32 mouse cellular contexts compared by ENCODE assay signal in the genomic region with DNA sequence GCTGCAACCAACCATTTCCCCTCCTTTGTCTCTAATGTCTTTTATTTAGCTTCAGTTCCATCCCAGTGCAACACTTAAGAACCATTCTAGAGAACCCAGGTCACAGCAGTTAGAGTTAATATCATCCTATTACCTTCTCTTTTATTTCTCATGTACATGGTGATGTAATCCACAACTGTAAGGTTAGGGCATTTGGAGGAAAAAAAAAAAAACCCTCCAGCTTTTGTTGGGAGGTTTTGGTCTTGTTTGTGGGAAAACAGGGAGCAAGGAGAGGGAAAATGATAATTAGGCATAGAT.
DNase-seq lines count a peak whose midpoint lies in the region; ATAC-seq and TF ChIP-seq lines count a peak whose summit lies in the region.
"Had no signal": no experiment of that assay in that cellular context is flagged by ENCODE, and none has a peak within 500 bp of the region (broad histone marks: within the 10 kb centered on the region; RNA-seq: fewer than 3 reads in every experiment).

No protein-coding gene starts in this region.

- H3K4me2 ChIP-seq in hindbrain, embryonic 13.5 days: no peak overlapping the region
- no peak overlapping the region for H3K4me2 ChIP-seq in neural tube, embryonic 13.5 days
- H3K4me2 ChIP-seq in hindbrain, postnatal 0 days (ENCODE audit: low read depth, low read length): no peak overlapping the region
- H3K4me2 ChIP-seq: heart, embryonic 15.5 days; limb, embryonic 12.5 days; liver, embryonic 15.5 days; lung, embryonic 14.5 days; midbrain, embryonic 12.5 days had no signal

- no peak for ATAC-seq in hindbrain, embryonic 13.5 days (ENCODE audit: low FRiP score)
- peak; percentile 36; the same call in 1 of the 2 replicates for ATAC-seq in neural tube, embryonic 13.5 days (ENCODE audit: low read depth)
- ATAC-seq in hindbrain, postnatal 0 days: peak; percentile 76; the same call in 1 of the 2 replicates
- ATAC-seq: inflammation-experienced regulatory T-cells, adult 6 months had no signal

- H3K36me3 ChIP-seq in hindbrain, embryonic 13.5 days: no peaks in the 10 kb centered on the region
- H3K36me3 ChIP-seq in hindbrain, embryonic 10.5 days: no peaks in the 10 kb centered on the region
- no peaks in the 10 kb centered on the region for H3K36me3 ChIP-seq in neural tube, embryonic 13.5 days
- no peaks in the 10 kb centered on the region for H3K36me3 ChIP-seq in hindbrain, postnatal 0 days (ENCODE audit: insufficient read depth, low read length)
- H3K36me3 ChIP-seq: heart, embryonic 10.5 days; heart, embryonic 15.5 days; limb, embryonic 12.5 days; liver, embryonic 15.5 days; midbrain, embryonic 12.5 days had no signal

- H3K27me3 ChIP-seq in hindbrain, embryonic 13.5 days: no peaks in the 10 kb centered on the region
- no peaks in the 10 kb centered on the region for H3K27me3 ChIP-seq in hindbrain, embryonic 10.5 days (ENCODE audit: insufficient read depth, poor library complexity, severe bottlenecking)
- no peaks in the 10 kb centered on the region for H3K27me3 ChIP-seq in neural tube, embryonic 13.5 days
- no peaks in the 10 kb centered on the region for H3K27me3 ChIP-seq in hindbrain, postnatal 0 days (ENCODE audit: insufficient read depth, low read length)
- H3K27me3 ChIP-seq: CH12.LX; heart, embryonic 15.5 days; limb, embryonic 12.5 days; liver, embryonic 15.5 days; midbrain, embryonic 12.5 days had no signal

- no peak overlapping the region for H3K4me3 ChIP-seq in hindbrain, embryonic 13.5 days
- no peak overlapping the region for H3K4me3 ChIP-seq in hindbrain, embryonic 10.5 days
- H3K4me3 ChIP-seq in neural tube, embryonic 13.5 days: no peak overlapping the region
- H3K4me3 ChIP-seq in hindbrain, postnatal 0 days (ENCODE audit: low read length): no peak overlapping the region
- H3K4me3 ChIP-seq: erythroblast, embryonic 14.5 days; heart, embryonic 10.5 days; heart, embryonic 15.5 days; left cerebral cortex, adult 2 months; limb, embryonic 12.5 days; liver, embryonic 15.5 days; midbrain, embryonic 12.5 days; myocyte had no signal

- no peak for DNase-seq in hindbrain, embryonic 10.5 days (ENCODE audit: low spot score)
- no peak for DNase-seq in neural tube, embryonic 10.5 days (ENCODE audit: extremely low spot score, low spot score)
- DNase-seq in hindbrain, postnatal 0 days (ENCODE audit: low spot score): no peak
- no peak for DNase-seq in natural killer cell, adult 2 months (ENCODE audit: low spot score in 2 of 2)
- DNase-seq in B cell, adult 2 months: no peak
- DNase-seq: adrenal gland, adult 8-10 months; cerebellum, adult 2 months; cerebellum, postnatal 14 days; gastrocnemius, postnatal 25 days; heart, adult 11 months; heart, postnatal 36 days; kidney, adult 11 months; kidney, postnatal 14 days; lung, embryonic 14.5 days; lung, postnatal 14 days; right cerebral cortex, adult 18-20 months; spleen, adult 18-20 months; thymus, adult 18-20 months; thymus, postnatal 25 days had no signal

- no peak overlapping the region for H3K9ac ChIP-seq in hindbrain, embryonic 13.5 days
- no peak overlapping the region for H3K9ac ChIP-seq in neural tube, embryonic 13.5 days
- no peak overlapping the region for H3K9ac ChIP-seq in hindbrain, postnatal 0 days (replicated peaks; ENCODE audit: low read length)
- H3K9ac ChIP-seq: heart, embryonic 15.5 days; limb, embryonic 12.5 days; liver, embryonic 15.5 days; lung, embryonic 14.5 days; midbrain, embryonic 12.5 days had no signal

- H3K4me1 ChIP-seq in hindbrain, embryonic 13.5 days (replicated peaks): no peaks in the 10 kb centered on the region
- H3K4me1 ChIP-seq in hindbrain, embryonic 10.5 days (replicated peaks): no peaks in the 10 kb centered on the region
- no peaks in the 10 kb centered on the region for H3K4me1 ChIP-seq in neural tube, embryonic 13.5 days (replicated peaks)
- no peaks in the 10 kb centered on the region for H3K4me1 ChIP-seq in hindbrain, postnatal 0 days (ENCODE audit: insufficient read depth, low read length)
- H3K4me1 ChIP-seq: heart, embryonic 10.5 days; heart, embryonic 15.5 days; limb, embryonic 12.5 days; liver, embryonic 15.5 days; midbrain, embryonic 12.5 days had no signal

- H3K9me3 ChIP-seq in hindbrain, embryonic 13.5 days: no peaks in the 10 kb centered on the region
- H3K9me3 ChIP-seq in hindbrain, embryonic 10.5 days: no peaks in the 10 kb centered on the region
- no peaks in the 10 kb centered on the region for H3K9me3 ChIP-seq in neural tube, embryonic 13.5 days
- H3K9me3 ChIP-seq in hindbrain, postnatal 0 days (ENCODE audit: low read length): no peaks in the 10 kb centered on the region
- H3K9me3 ChIP-seq: heart, embryonic 10.5 days; heart, embryonic 15.5 days; limb, embryonic 12.5 days; liver, embryonic 15.5 days; midbrain, embryonic 12.5 days had no signal

- no peak for TF ChIP-seq CTCF in hindbrain, postnatal 0 days (IDR thresholded peaks at IDR 0.05; ENCODE audit: low read depth)

- peak overlapping the region; percentile 44; the same call in 1 of the 2 replicates for H3K27ac ChIP-seq in hindbrain, embryonic 13.5 days
- no peak overlapping the region for H3K27ac ChIP-seq in hindbrain, embryonic 10.5 days
- no peak overlapping the region for H3K27ac ChIP-seq in neural tube, embryonic 13.5 days (replicated peaks)
- peak overlapping the region; percentile 33; the same call in 1 of the 2 replicates for H3K27ac ChIP-seq in hindbrain, postnatal 0 days
- H3K27ac ChIP-seq: heart, embryonic 10.5 days; heart, embryonic 15.5 days; left cerebral cortex, adult 2 months; limb, embryonic 12.5 days; liver, embryonic 15.5 days; midbrain, embryonic 12.5 days; stomach, postnatal 0 days had no signal

Comparison
In these comparisons a context has a peak if more than half of its experiments do, and no peak if none do; other contexts are left out.
1. H3K27ac ChIP-seq: peak in hindbrain, embryonic 13.5 days (single experiment) and hindbrain, postnatal 0 days (single experiment); none in hindbrain, embryonic 10.5 days (single experiment) and neural tube, embryonic 13.5 days (single experiment).